Mouse (Mus musculus) limb, embryonic 13.5 days (tissue): ENCODE results near the gene Dapl1. TPM values are rescaled to one million over a fixed set of nuclear protein-coding genes. Genes with fewer than 3 reads are reported as not detected.

Experiments used
- ATAC-seq: fragments of 200-750 bp; cut with Nextera tagmentation; 2 replicates; pipeline ENCODE4 v1.8.0; 2017; ENCODE audit warnings: low read depth, moderate number of reproducible peaks, moderate TSS enrichment; ENCODE audit not compliant: low FRiP score
- H3K27ac ChIP-seq: fragments of 300-500 bp; sonication (generic); 2 replicates; pipeline ENCODE4 v1.5.1; 2015; ENCODE audit warnings: inconsistent platforms, mild to moderate bottlenecking, moderate library complexity
- H3K27me3 ChIP-seq: fragments of 300-500 bp; sonication (generic); 2 replicates; pipeline ENCODE4 v1.6.1; 2015; ENCODE audit warnings: mild to moderate bottlenecking, inconsistent platforms
- H3K36me3 ChIP-seq: fragments of 300-500 bp; sonication (generic); 2 replicates; pipeline ENCODE4 v1.6.1; 2015; ENCODE audit warnings: inconsistent platforms, mild to moderate bottlenecking, moderate library complexity
- H3K4me1 ChIP-seq: fragments of 300-500 bp; sonication (generic); 2 replicates; pipeline ENCODE4 v1.6.1; 2015; ENCODE audit warnings: inconsistent platforms
- H3K4me2 ChIP-seq: fragments of 300-500 bp; sonication (generic); replicated peaks from 2 replicates; pipeline ENCODE4 v1.6.1; 2015; ENCODE audit warnings: inconsistent platforms, mild to moderate bottlenecking, moderate library complexity
- H3K4me3 ChIP-seq: fragments of 300-500 bp; sonication (generic); 2 replicates; pipeline ENCODE4 v1.5.1; 2015; ENCODE audit warnings: moderate library complexity, mild to moderate bottlenecking, inconsistent platforms
- H3K9ac ChIP-seq: fragments of 300-500 bp; sonication (generic); 2 replicates; pipeline ENCODE4 v1.6.1; 2015; ENCODE audit warnings: mild to moderate bottlenecking, inconsistent platforms
- H3K9me3 ChIP-seq: fragments of 300-500 bp; sonication (generic); 2 replicates; pipeline ENCODE4 v1.6.1; 2016; ENCODE audit warnings: inconsistent platforms
- WGBS: fragments of 180-500 bp; shearing (Covaris S2); methylation state at CpG from one replicate; pipeline ENCODE4 v1.1.7; 2015; 5-methylcytosine and 5-hydroxymethylcytosine counted together
- polyA plus RNA-seq: library from polyadenylated mRNA; unstranded; fragments of >200 nt; fragmentation: Nextera tagmentation; extraction: Ambion mirVana; gene quantifications from 2 replicates; pipeline ENCODE4 v1.2.1, GENCODE M21; 2015

Gene Dapl1
- polyA plus RNA-seq, 1 experiment from 2014 or later: 1.7 TPM

DNA sequence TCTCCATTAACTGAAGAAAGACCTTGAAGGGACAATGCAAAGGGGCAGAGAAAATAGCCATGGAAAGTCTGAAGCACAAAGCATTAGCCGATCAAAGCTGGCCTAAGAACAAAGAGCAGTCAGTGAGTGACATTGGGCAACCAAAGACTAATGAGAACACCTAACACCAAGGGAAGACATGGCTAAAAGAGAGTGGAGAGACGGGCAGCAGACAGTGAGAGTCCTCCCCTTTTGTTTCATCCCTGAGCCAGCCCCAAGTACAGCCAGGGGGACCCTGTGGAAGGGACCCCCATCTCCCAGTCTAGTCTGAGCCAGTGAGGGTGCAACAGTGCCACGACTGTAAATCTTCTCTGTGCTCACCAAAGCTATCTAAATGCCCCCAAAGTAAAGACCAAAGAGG lies 32.4 kb upstream of the Dapl1 start:
- no peak for ATAC-seq
- Histone ChIP-seq H3K27me3 (no peaks in the 10 kb centered on the region), H3K36me3 (no peaks in the 10 kb centered on the region), H3K4me1 (no peaks in the 10 kb centered on the region), H3K4me2 (no peak overlapping the region), H3K9me3 (no peaks in the 10 kb centered on the region), H3K27ac (no peak overlapping the region), H3K9ac (no peak overlapping the region), H3K4me3 (no peak overlapping the region)
- WGBS: 73% methylated on average over 3 of the region's 3 CpGs

DNA sequence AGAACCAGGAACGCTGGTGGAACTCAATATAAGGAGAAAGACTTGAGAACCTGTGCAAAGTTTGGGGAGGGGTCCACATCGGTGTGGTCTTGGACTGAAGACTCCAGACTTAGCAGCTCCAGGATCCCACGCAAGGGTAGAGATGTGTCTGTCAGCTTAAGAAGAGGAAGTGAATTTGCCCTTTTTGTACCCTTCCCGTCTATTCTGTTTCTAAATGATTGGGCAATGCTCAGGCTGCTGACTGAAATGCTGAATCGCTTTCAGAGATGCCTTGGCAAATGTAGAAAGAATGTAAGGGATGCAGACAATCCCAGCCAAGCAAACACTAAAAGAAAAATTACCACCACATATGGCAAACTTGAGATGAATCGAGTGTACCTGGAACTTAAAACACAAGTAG lies 22.4 kb upstream of the Dapl1 start:
- H3K4me1 ChIP-seq: peaks cover 4% of the 10 kb centered on the region; the same call in 1 of the 2 replicates
- 86% methylated on average over 6 of the region's 6 CpGs for WGBS

DNA sequence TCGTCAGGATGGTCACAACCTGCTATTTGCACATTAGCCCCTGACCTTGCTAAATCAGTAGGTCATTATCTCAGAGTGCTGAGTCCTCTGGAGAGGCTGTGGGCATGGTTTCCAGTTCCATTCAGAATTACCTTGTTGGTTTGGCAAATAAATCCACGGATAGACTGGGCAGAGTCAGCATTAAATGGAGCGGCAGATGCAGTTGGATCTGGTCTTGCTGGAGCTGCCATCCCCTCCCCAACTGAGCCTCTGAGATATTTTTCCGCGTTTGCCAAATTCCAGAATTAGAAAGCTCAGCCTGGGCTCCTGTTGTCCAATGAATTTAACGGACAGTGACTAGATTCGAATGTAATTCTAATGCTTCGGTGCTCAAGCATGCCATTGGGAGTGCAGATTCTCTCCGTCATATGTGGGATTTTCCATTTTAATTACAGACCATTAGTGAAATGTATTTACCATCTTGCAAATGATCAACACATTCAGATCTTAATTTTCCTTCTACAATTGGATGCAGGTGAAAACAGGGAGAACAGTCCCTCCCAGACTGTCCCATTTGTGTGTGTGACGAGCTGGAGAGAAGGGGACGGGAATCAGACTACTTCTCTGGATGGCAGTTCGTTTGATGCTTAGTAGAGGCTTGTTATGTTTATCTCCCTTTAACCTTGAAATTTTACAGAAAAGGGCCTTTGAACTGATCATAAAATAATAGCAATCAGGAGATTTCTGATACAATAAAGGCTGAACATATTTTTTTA lies 20.8 kb upstream of the Dapl1 start:
- Histone ChIP-seq H3K4me3 (no peak overlapping the region), H3K4me1 (peaks cover 5% of the 10 kb centered on the region; the same call in 1 of the 2 replicates), H3K36me3 (no peaks in the 10 kb centered on the region), H3K27me3 (no peaks in the 10 kb centered on the region), H3K9ac (no peak overlapping the region), H3K4me2 (no peak overlapping the region), H3K27ac (no peak overlapping the region), H3K9me3 (peaks cover 6% of the 10 kb centered on the region; the same call in 1 of the 2 replicates)
- 71% methylated on average over 12 of the region's 12 CpGs for WGBS
- ATAC-seq: no peak

More for the DNA sequence above, 22.4 kb upstream of the Dapl1 start:
- no peaks in the 10 kb centered on the region for H3K27me3 ChIP-seq
- H3K27ac ChIP-seq: no peak overlapping the region
- no peak overlapping the region for H3K9ac ChIP-seq
- H3K4me2 ChIP-seq: no peak overlapping the region
- H3K4me3 ChIP-seq: no peak overlapping the region
- no peaks in the 10 kb centered on the region for H3K36me3 ChIP-seq
- no peak for ATAC-seq
- H3K9me3 ChIP-seq: peaks cover 6% of the 10 kb centered on the region; the same call in 1 of the 2 replicates

DNA sequence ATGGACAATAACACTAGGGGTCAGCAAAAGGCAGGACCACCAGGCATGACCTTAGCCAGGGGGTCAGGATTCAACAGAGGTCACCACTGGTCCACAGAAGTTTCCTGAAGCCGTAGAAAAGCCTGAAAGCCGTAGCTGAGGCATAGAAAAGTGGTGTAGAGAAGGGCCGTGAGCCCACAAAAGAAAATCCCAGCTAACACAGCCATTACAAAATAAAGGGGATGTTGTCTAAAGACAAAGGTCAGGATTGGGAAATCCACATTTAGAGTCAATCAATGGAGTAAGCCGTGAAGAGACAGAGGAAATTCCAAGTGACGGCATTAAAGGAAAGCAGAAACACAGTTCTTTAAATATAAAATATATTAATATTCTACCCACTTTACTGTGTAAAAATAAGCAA lies 18.8 kb upstream of the Dapl1 start:
- no peaks in the 10 kb centered on the region for H3K27me3 ChIP-seq
- no peak overlapping the region for H3K4me2 ChIP-seq
- ATAC-seq: no peak
- no peaks in the 10 kb centered on the region for H3K9me3 ChIP-seq
- peaks cover 13% of the 10 kb centered on the region for H3K4me1 ChIP-seq
- H3K4me3 ChIP-seq: no peak overlapping the region
- H3K27ac ChIP-seq: no peak overlapping the region
- WGBS: 89% methylated on average over 5 of the region's 5 CpGs
- H3K9ac ChIP-seq: no peak overlapping the region
- H3K36me3 ChIP-seq: no peaks in the 10 kb centered on the region

DNA sequence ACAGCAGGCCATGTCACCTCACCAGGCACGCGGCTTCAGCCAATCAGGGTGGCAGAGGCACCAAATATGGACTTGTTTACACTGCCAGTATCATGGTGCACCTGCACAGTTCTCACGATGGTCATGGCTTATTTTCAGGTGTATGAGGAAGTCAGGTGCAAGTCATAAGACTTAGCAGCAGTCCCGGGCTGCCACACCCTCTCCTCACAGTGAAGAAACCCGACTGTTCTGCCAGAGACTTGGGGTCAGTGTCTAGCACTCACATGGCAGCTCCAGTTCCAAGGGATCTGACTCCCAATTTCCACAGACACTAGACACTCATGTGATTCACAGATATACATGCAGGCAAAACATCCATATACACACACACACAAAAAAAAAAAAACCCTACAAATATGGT lies 18.1 kb upstream of the Dapl1 start:
- H3K9me3 ChIP-seq: no peaks in the 10 kb centered on the region
- H3K4me2 ChIP-seq: no peak overlapping the region
- WGBS: 76% methylated on average over 5 of the region's 5 CpGs
- peaks cover 20% of the 10 kb centered on the region for H3K4me1 ChIP-seq
- no peaks in the 10 kb centered on the region for H3K27me3 ChIP-seq
- no peak for ATAC-seq
- H3K27ac ChIP-seq: no peak overlapping the region
- no peak overlapping the region for H3K9ac ChIP-seq
- no peaks in the 10 kb centered on the region for H3K36me3 ChIP-seq
- H3K4me3 ChIP-seq: no peak overlapping the region

DNA sequence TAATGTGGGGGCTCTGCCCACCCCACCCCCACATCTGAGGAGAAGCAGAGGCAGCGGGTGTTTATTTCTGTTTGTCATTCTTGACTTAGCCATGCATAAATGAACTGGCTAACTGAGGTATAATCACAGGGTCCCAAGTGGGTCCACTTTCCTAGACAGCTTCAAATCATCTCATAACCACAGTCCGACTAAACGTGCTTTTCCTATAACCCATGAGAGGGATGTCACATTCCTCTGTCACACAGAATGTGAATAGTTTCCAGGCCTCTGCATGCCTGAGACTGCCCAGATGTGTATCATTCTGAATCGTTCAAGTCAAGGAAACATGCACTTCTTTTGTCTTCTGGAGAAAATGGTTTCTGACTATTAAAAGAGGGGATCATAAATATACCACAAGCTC lies 17.4 kb upstream of the Dapl1 start:
- Histone ChIP-seq H3K9me3 (no peaks in the 10 kb centered on the region), H3K4me1 (peaks cover 23% of the 10 kb centered on the region), H3K36me3 (no peaks in the 10 kb centered on the region), H3K4me2 (no peak overlapping the region), H3K27ac (no peak overlapping the region), H3K4me3 (no peak overlapping the region), H3K27me3 (no peaks in the 10 kb centered on the region), H3K9ac (no peak overlapping the region)
- WGBS: 50% methylated on average over 4 of the region's 4 CpGs
- ATAC-seq: no peak

DNA sequence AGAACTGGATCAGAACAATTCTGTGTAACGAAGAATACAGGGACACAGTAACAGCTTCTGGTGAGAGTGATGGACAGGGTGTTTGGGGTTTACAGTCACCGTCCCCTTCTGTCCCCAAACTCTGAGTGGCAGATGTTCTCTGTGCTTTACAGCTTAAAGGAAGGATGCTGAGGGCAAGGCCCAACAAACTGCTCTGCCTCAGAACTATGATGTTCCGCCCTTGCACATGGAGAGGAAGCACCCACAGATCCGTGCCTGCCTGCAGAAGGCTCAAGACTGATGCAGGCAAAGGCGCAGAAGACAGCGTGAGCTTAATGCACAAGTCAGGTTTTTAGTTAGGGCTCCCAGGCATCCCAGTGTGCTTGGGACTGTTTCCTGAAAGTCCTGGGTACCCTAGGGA lies 16.5 kb upstream of the Dapl1 start:
- no peak overlapping the region for H3K9ac ChIP-seq
- no peak for ATAC-seq

DNA sequence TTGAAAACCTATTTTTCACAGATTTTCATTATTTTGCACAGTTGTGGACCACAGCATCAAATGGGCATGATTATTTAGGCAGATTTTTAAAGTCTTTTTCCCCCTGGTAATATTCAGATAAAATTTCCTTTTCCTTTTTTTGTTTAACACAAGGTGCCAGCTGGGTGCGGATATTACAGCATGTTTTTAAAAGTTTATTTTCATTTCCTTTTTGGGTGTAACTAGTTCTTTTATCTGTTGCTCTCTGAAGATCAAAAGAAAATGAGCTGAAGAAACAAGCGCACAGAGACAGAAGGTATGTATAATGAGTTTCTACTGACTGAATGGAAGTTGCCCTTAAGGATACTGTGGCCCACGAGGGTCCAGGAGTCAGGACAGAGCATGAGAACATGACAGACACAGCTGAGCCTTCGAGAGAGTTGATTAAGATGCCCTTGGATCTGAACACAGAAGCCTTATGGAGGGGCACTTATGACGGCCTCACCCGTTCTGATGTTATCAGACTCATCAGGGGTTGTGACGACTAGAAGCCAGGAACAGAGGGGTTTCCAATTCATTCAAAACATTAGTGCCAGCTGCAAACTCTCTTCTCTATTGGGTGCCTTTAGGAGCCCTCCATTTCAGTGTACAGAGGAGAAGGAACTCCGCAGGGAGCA lies 14.7 kb upstream of the Dapl1 start:
- H3K27ac ChIP-seq: no peak overlapping the region
- no peak overlapping the region for H3K4me3 ChIP-seq
- no peak for ATAC-seq

More for the DNA sequence above, 16.5 kb upstream of the Dapl1 start:
- no peak overlapping the region for H3K27ac ChIP-seq
- no peak overlapping the region for H3K4me3 ChIP-seq
- H3K36me3 ChIP-seq: no peaks in the 10 kb centered on the region
- 85% methylated on average over 6 of the region's 6 CpGs for WGBS
- H3K4me2 ChIP-seq: no peak overlapping the region
- no peaks in the 10 kb centered on the region for H3K27me3 ChIP-seq
- H3K4me1 ChIP-seq: peaks cover 23% of the 10 kb centered on the region
- no peaks in the 10 kb centered on the region for H3K9me3 ChIP-seq

DNA sequence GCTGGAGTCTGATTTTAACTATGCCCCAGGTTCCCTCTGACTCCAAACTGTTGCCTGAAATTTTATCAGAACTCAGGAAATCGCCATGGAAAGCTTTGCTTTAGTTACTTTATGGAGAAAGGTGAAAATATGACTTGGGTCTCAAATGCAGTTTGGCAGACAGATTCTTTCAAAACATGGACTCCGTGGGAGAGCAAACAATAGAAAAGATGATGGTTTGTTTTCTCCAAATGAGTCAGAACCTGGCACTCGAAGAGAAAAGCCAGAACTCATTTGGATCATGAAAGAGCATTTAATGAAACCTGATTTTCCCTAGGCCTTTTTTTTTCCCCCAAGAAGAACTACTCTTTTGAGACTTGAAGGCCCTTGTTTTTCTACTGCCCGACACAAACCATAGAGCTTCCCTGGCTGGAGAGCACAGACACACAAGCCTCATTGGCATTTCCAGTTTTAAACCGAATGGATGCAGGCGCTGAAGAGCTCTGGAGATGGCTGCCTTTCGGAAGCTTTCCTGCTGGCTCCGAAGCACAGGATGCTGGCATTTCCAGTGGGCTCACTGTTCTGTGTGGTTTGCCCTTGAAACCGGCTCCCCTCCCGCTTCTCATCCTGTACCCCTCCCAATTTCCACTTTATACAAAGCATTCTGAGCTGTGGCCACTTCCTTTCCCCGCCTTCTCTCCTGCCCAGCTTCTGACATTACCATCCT lies 14.0 kb upstream of the Dapl1 start:
- ATAC-seq: no peak

More for the DNA sequence above, 14.7 kb upstream of the Dapl1 start:
- Histone ChIP-seq H3K9me3 (no peaks in the 10 kb centered on the region), H3K4me1 (peaks cover 23% of the 10 kb centered on the region), H3K27me3 (no peaks in the 10 kb centered on the region), H3K4me2 (no peak overlapping the region), H3K9ac (no peak overlapping the region), H3K36me3 (no peaks in the 10 kb centered on the region)
- WGBS: 68% methylated on average over 8 of the region's 8 CpGs

DNA sequence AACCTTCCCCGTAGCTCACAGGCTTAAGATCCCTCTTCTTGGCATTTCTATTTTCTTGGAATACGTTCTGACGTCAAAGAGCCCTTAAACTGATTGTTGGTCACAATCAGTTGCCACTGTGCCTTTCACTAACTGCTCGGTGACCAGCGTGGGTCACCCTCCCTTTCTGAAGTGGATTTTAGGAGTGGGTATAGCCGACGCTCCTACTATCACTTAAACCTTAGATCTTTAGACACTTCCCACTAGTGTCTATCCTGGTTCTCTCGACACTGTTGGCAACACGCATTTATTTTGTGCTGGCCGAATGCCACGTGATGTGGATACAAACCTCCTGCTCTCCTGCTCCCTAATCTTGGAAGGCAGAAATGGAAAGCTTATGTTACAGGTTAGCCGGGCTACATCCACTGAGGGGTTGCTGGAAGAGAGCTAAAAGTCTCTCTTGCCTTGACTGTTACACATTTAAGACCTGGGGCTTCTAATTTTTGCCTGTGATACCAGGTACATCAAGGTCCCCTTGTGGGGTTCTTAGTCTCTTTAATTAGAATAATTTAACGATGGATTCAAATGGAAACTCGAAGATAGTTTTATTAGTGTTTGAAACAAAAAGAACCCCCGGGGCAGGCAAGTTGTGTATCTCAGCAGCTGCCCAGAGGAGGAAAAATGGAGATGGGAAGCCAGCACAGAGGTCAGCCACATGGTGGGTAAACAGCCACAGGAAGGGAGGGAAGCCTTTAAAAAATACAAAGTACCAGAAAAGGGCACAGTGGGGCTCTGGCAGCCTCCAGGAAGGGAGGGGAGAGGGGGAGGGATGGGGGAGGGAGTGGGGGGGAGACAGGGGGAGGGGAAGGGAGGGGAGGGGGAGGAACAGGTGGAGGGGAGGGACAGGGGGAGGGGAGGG lies 13.2 kb upstream of the Dapl1 start:
- 54% methylated on average over 15 of the region's 15 CpGs for WGBS
- no peak overlapping the region for H3K4me2 ChIP-seq
- H3K36me3 ChIP-seq: no peaks in the 10 kb centered on the region
- no peak overlapping the region for H3K4me3 ChIP-seq
- H3K27ac ChIP-seq: 0 out of 2 replicates have a peak overlapping the region, but pooled peaks have one; percentile 15
- no peaks in the 10 kb centered on the region for H3K27me3 ChIP-seq
- H3K4me1 ChIP-seq: peaks cover 23% of the 10 kb centered on the region
- ATAC-seq: no peak
- no peak overlapping the region for H3K9ac ChIP-seq
- H3K9me3 ChIP-seq: no peaks in the 10 kb centered on the region

More for the DNA sequence above, 14.0 kb upstream of the Dapl1 start:
- 66% methylated on average over 11 of the region's 11 CpGs for WGBS
- Histone ChIP-seq H3K36me3 (no peaks in the 10 kb centered on the region), H3K9me3 (no peaks in the 10 kb centered on the region), H3K4me3 (no peak overlapping the region), H3K4me2 (no peak overlapping the region), H3K9ac (no peak overlapping the region), H3K27me3 (no peaks in the 10 kb centered on the region), H3K27ac (peak overlapping the region; percentile 15; the same call in 1 of the 2 replicates), H3K4me1 (peaks cover 23% of the 10 kb centered on the region)

DNA sequence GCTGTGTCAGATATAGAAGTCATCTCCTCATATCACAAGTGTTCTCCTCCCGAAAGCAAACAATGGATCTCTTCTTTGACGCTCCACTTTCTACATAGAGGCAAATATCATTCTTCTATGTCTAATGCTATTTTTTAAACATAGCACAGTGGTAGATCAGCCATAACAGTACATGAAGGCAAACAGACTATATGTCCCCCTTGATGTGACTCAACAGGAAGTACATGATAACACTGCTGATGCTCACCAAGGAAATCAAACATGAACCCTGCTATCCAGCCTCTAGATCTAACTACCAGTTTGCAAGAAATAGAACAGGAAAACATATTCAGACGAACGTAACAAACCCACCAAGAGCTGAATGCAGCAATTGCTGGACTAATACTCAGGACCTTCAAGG lies 10.1 kb upstream of the Dapl1 start:
- Histone ChIP-seq H3K27me3 (no peaks in the 10 kb centered on the region), H3K9ac (no peak overlapping the region), H3K36me3 (no peaks in the 10 kb centered on the region), H3K9me3 (no peaks in the 10 kb centered on the region), H3K4me2 (no peak overlapping the region), H3K27ac (no peak overlapping the region), H3K4me3 (no peak overlapping the region), H3K4me1 (peaks cover 18% of the 10 kb centered on the region)
- ATAC-seq: no peak
- 97% methylated on average over 4 of the region's 4 CpGs for WGBS
